Mouse (Mus musculus): ENCODE measurements at regions not wholly inside any gene's neighbourhood (a gene's known extent, or its start where the extent isn't known, plus 50 kb on each side); places are given as distances from the start of the nearest gene placed in this dataset.

- no peak for DNase-seq (ENCODE audit: low spot score)
- no peaks in the 10 kb centered on the region for H3K27me3 ChIP-seq (replicated peaks; ENCODE audit: control insufficient read depth, insufficient read depth, low read length)
- no peak for ATAC-seq (replicated peaks; ENCODE audit: low FRiP score, low TSS enrichment, low read depth)
- no peak overlapping the region for H3K27ac ChIP-seq (ENCODE audit: low read depth)
- no peak overlapping the region for H3K9ac ChIP-seq (ENCODE audit: low read length)
- H3K36me3 ChIP-seq (ENCODE audit: control insufficient read depth, insufficient read depth, low read length): no peaks in the 10 kb centered on the region
- no peak overlapping the region for H3K4me2 ChIP-seq (ENCODE audit: low read length)
- H3K9me3 ChIP-seq (ENCODE audit: control insufficient read depth, low read length): no peaks in the 10 kb centered on the region
- WGBS: 86% methylated on average over 2 of the region's 2 CpGs
- H3K4me3 ChIP-seq (ENCODE audit: low read depth, low read length): no peak overlapping the region
- H3K4me1 ChIP-seq (replicated peaks; ENCODE audit: control insufficient read depth, insufficient read depth, low read length): peaks cover 14% of the 10 kb centered on the region
Measured at GRCm38 (mm10) chr5:43146928-43147327, 86.0 kb upstream of the Cpeb2 start.

DNA sequence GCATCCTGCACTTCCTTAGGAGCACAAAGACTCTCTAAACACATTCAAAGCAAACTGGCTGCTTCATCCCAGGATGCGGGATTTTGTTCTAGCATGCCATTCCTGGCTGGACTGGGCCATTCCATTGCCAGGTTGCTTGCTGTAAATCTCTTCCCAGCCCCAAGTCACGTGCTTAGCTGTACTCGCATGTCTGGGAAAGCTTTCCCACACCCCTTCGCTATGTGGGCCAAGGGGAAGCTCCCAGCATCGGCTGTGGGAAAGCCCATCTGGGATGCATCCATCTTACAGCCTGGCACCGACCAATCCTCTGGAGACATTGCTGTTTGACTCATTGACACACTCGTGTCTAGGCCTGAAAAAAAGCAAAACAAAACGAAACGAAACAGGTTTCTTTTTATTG lies 84.5 kb upstream of the Cpeb2 start:
- 31% methylated on average over 9 of the region's 9 CpGs for WGBS
- no peak for ATAC-seq (replicated peaks; ENCODE audit: low FRiP score, low TSS enrichment, low read depth)

DNA sequence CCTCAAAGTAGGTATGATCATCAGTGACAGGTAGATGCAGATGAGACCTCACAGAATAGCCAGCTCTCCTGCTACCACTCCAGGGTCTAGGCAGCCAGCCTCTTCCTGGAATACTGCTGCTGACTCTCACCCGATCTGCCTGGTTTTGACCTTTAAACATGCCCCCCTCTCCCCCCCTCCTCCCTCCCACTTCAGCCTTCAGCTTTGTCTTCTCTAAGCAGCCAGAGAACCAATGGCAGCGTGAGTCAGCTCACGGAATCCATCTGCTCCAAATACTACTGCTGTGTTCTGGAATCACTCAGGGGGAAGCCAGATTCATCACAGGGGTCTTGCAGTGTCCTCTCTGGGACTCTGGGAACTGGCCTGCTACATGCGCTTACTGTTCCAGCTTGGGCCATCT lies 83.4 kb upstream of the Cpeb2 start:
- DNase-seq (ENCODE audit: low spot score): no peak
- Histone ChIP-seq H3K4me3 (ENCODE audit: low read depth, low read length) (no peak overlapping the region), H3K36me3 (ENCODE audit: control insufficient read depth, insufficient read depth, low read length) (no peaks in the 10 kb centered on the region), H3K9me3 (ENCODE audit: control insufficient read depth, low read length) (no peaks in the 10 kb centered on the region), H3K9ac (ENCODE audit: low read length) (no peak overlapping the region), H3K27ac (ENCODE audit: low read depth) (no peak overlapping the region), H3K4me1 (replicated peaks; ENCODE audit: control insufficient read depth, insufficient read depth, low read length) (peaks cover 14% of the 10 kb centered on the region), H3K27me3 (replicated peaks; ENCODE audit: control insufficient read depth, insufficient read depth, low read length) (no peaks in the 10 kb centered on the region), H3K4me2 (ENCODE audit: low read length) (no peak overlapping the region)
- peak; percentile 61 for ATAC-seq (replicated peaks; ENCODE audit: low FRiP score, low TSS enrichment, low read depth)
- 25% methylated on average over 4 of the region's 4 CpGs for WGBS

More for the DNA sequence above, 84.5 kb upstream of the Cpeb2 start:
- Histone ChIP-seq H3K27ac (ENCODE audit: low read depth) (no peak overlapping the region), H3K36me3 (ENCODE audit: control insufficient read depth, insufficient read depth, low read length) (no peaks in the 10 kb centered on the region), H3K4me3 (ENCODE audit: low read depth, low read length) (no peak overlapping the region), H3K27me3 (replicated peaks; ENCODE audit: control insufficient read depth, insufficient read depth, low read length) (no peaks in the 10 kb centered on the region), H3K9me3 (ENCODE audit: control insufficient read depth, low read length) (no peaks in the 10 kb centered on the region), H3K9ac (ENCODE audit: low read length) (no peak overlapping the region), H3K4me1 (replicated peaks; ENCODE audit: control insufficient read depth, insufficient read depth, low read length) (peaks cover 14% of the 10 kb centered on the region), H3K4me2 (ENCODE audit: low read length) (no peak overlapping the region)
- DNase-seq (ENCODE audit: low spot score): no peak

- Histone ChIP-seq H3K4me1 (replicated peaks; ENCODE audit: control insufficient read depth, insufficient read depth, low read length) (peaks cover 14% of the 10 kb centered on the region), H3K4me3 (ENCODE audit: low read depth, low read length) (no peak overlapping the region), H3K4me2 (ENCODE audit: low read length) (no peak overlapping the region), H3K9ac (ENCODE audit: low read length) (no peak overlapping the region), H3K27me3 (replicated peaks; ENCODE audit: control insufficient read depth, insufficient read depth, low read length) (no peaks in the 10 kb centered on the region), H3K27ac (ENCODE audit: low read depth) (no peak overlapping the region), H3K9me3 (ENCODE audit: control insufficient read depth, low read length) (no peaks in the 10 kb centered on the region), H3K36me3 (ENCODE audit: control insufficient read depth, insufficient read depth, low read length) (no peaks in the 10 kb centered on the region)
- DNase-seq (ENCODE audit: low spot score): no peak
- 75% methylated on average over 3 of the region's 3 CpGs for WGBS
- ATAC-seq (replicated peaks; ENCODE audit: low FRiP score, low TSS enrichment, low read depth): no peak
Measured at GRCm38 (mm10) chr5:43151099-43151774, 81.7 kb upstream of the Cpeb2 start.

- Histone ChIP-seq H3K9ac (ENCODE audit: low read length) (no peak overlapping the region), H3K4me1 (replicated peaks; ENCODE audit: control insufficient read depth, insufficient read depth, low read length) (peaks cover 14% of the 10 kb centered on the region), H3K9me3 (ENCODE audit: control insufficient read depth, low read length) (no peaks in the 10 kb centered on the region), H3K4me3 (ENCODE audit: low read depth, low read length) (no peak overlapping the region), H3K27ac (ENCODE audit: low read depth) (no peak overlapping the region), H3K36me3 (ENCODE audit: control insufficient read depth, insufficient read depth, low read length) (no peaks in the 10 kb centered on the region), H3K27me3 (replicated peaks; ENCODE audit: control insufficient read depth, insufficient read depth, low read length) (no peaks in the 10 kb centered on the region), H3K4me2 (ENCODE audit: low read length) (no peak overlapping the region)
- DNase-seq (ENCODE audit: low spot score) (no peak), ATAC-seq (replicated peaks; ENCODE audit: low FRiP score, low TSS enrichment, low read depth) (no peak)
- WGBS: 51% methylated on average over 8 of the region's 8 CpGs
Measured at GRCm38 (mm10) chr5:43152119-43152611, 80.8 kb upstream of the Cpeb2 start.

- DNase-seq (ENCODE audit: low spot score) (no peak), ATAC-seq (replicated peaks; ENCODE audit: low FRiP score, low TSS enrichment, low read depth) (no peak)
- no peaks in the 10 kb centered on the region for H3K27me3 ChIP-seq (replicated peaks; ENCODE audit: control insufficient read depth, insufficient read depth, low read length)
- no peaks in the 10 kb centered on the region for H3K9me3 ChIP-seq (ENCODE audit: control insufficient read depth, low read length)
- peaks cover 14% of the 10 kb centered on the region for H3K4me1 ChIP-seq (replicated peaks; ENCODE audit: control insufficient read depth, insufficient read depth, low read length)
- no peak overlapping the region for H3K9ac ChIP-seq (ENCODE audit: low read length)
- H3K27ac ChIP-seq (ENCODE audit: low read depth): no peak overlapping the region
- WGBS: 53% methylated on average over 1 of the region's 1 CpGs
- H3K36me3 ChIP-seq (ENCODE audit: control insufficient read depth, insufficient read depth, low read length): no peaks in the 10 kb centered on the region
- no peak overlapping the region for H3K4me2 ChIP-seq (ENCODE audit: low read length)
- H3K4me3 ChIP-seq (ENCODE audit: low read depth, low read length): no peak overlapping the region
Measured at GRCm38 (mm10) chr5:43152881-43153280, 80.1 kb upstream of the Cpeb2 start.

DNA sequence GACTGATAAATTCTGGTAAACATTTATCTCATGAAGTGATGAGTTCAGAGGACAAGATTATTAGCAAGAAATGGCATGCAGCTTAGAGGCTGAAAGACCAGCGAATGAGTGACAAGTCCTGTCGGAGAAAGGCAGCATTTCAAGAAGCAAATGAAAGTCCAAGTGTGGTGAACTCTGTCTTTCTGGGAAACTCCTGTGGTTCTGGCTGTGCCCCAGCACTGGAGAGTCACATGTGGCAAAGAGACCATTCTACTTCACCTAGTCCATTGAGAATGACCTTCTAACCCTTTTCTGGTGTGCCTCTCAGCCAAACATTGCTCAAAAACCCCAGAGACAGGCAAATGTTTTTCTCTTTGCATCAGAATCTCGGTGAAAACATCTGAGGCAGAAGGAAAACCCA lies 76.2 kb upstream of the Cpeb2 start:
- H3K27me3 ChIP-seq (replicated peaks; ENCODE audit: control insufficient read depth, insufficient read depth, low read length): no peaks in the 10 kb centered on the region

DNA sequence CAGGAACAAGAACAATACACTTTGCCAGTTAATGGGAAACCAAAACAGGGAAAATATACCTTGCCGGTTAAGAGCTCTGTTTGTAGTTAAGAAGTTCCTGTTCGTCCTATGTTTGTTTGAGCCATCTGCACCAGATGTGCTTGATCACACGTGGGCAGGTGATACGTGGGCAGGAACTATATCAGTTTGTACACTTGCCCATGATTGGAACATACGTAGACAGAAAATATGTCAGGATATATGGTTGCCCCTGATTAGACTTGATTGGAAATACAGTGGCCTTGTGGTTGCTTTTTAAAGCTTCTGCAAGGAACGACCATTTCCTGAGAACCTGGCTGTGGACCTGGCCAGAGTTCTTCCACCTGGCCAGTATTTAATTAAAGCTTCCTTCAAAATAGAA lies 72.8 kb upstream of the Cpeb2 start:
- Histone ChIP-seq H3K27ac (ENCODE audit: low read depth) (no peak overlapping the region), H3K9ac (ENCODE audit: low read length) (no peak overlapping the region), H3K4me2 (ENCODE audit: low read length) (no peak overlapping the region), H3K36me3 (ENCODE audit: control insufficient read depth, insufficient read depth, low read length) (no peaks in the 10 kb centered on the region), H3K4me1 (replicated peaks; ENCODE audit: control insufficient read depth, insufficient read depth, low read length) (no peaks in the 10 kb centered on the region), H3K27me3 (replicated peaks; ENCODE audit: control insufficient read depth, insufficient read depth, low read length) (no peaks in the 10 kb centered on the region), H3K9me3 (ENCODE audit: control insufficient read depth, low read length) (no peaks in the 10 kb centered on the region), H3K4me3 (ENCODE audit: low read depth, low read length) (no peak overlapping the region)
- WGBS: 74% methylated on average over 6 of the region's 6 CpGs
- no peak for ATAC-seq (replicated peaks; ENCODE audit: low FRiP score, low TSS enrichment, low read depth)
- DNase-seq (ENCODE audit: low spot score): no peak

More for the DNA sequence above, 76.2 kb upstream of the Cpeb2 start:
- no peak for ATAC-seq (replicated peaks; ENCODE audit: low FRiP score, low TSS enrichment, low read depth)
- Histone ChIP-seq H3K27ac (ENCODE audit: low read depth) (no peak overlapping the region), H3K4me1 (replicated peaks; ENCODE audit: control insufficient read depth, insufficient read depth, low read length) (no peaks in the 10 kb centered on the region), H3K9me3 (ENCODE audit: control insufficient read depth, low read length) (no peaks in the 10 kb centered on the region), H3K9ac (ENCODE audit: low read length) (no peak overlapping the region), H3K4me2 (ENCODE audit: low read length) (no peak overlapping the region), H3K4me3 (ENCODE audit: low read depth, low read length) (no peak overlapping the region), H3K36me3 (ENCODE audit: control insufficient read depth, insufficient read depth, low read length) (no peaks in the 10 kb centered on the region)
- no peak for DNase-seq (ENCODE audit: low spot score)
- 79% methylated on average over 3 of the region's 3 CpGs for WGBS

- H3K4me3 ChIP-seq (ENCODE audit: low read depth, low read length): no peak overlapping the region
- H3K4me1 ChIP-seq (replicated peaks; ENCODE audit: control insufficient read depth, insufficient read depth, low read length): no peaks in the 10 kb centered on the region
- H3K27me3 ChIP-seq (replicated peaks; ENCODE audit: control insufficient read depth, insufficient read depth, low read length): no peaks in the 10 kb centered on the region
- no peaks in the 10 kb centered on the region for H3K9me3 ChIP-seq (ENCODE audit: control insufficient read depth, low read length)
- WGBS: 87% methylated on average over 8 of the region's 8 CpGs
- no peak overlapping the region for H3K9ac ChIP-seq (ENCODE audit: low read length)
- H3K27ac ChIP-seq (ENCODE audit: low read depth): no peak overlapping the region
- H3K36me3 ChIP-seq (ENCODE audit: control insufficient read depth, insufficient read depth, low read length): no peaks in the 10 kb centered on the region
- no peak overlapping the region for H3K4me2 ChIP-seq (ENCODE audit: low read length)
- ATAC-seq (replicated peaks; ENCODE audit: low FRiP score, low TSS enrichment, low read depth) (no peak), DNase-seq (ENCODE audit: low spot score) (no peak)
Measured at GRCm38 (mm10) chr5:43181475-43181874, 51.5 kb upstream of the Cpeb2 start.

Data from intestine, embryonic 14.5 days (tissue).